Mouse (Mus musculus) liver, postnatal 0 days (tissue): ENCODE results near the gene Ttll11.

Experiments used
- CTCF ChIP-seq: sonication (generic); IDR thresholded peaks from 2 replicates; pipeline ENCODE4 v1.5.1; 2016; ENCODE audit warnings: antibody characterized with exemption, low read depth
- EP300 ChIP-seq: IDR thresholded peaks from 2 replicates; pipeline ENCODE4 v1.6.1; 2016; ENCODE audit warnings: antibody characterized with exemption, low read depth, mild to moderate bottlenecking

DNA sequence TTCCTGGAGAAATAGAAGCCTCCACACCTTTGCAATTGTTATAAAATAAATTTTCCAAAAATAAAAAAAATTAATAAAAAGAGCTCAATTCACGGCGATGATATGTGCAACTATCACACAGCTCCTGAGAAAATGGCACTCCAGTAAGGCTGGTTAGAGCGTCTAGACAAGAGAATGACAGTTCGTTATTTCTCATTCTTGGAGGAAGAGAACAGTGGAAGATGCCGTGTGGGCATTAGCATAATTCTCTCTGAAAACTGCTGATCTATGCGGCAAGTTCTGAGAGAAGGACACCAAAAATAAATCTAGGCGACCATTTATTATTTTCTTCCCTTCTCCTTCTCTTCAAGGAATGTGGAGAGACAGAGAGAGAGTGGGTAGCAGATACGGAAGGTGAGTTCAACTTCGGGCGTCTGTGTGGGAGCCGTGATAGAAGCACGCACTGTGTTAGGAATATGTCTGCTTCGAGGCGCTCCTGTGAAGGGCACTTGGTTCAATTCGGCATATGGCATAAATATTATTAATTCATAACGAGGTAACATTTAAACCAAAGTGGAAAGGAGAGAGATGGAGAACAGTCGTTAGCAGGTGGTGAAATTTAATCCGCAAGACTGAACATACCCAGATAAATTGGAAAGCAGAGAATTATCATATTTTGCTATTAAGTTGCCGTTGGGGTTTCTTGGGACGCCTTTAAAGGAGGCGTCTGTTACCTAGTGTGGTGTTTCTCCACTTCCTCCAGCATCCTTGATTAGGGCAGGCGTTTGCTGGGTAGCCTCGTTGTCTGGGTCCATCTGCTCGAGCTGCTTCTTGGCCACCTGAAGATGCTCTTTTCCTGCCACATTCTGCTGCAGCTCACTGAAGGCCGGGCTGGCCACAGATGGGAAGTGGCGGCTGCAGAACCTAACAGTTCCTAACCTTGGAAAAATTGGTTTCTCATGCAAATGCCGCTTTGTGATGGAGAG, 190.1 kb downstream of the Ttll11 start:
- TF ChIP-seq CTCF (no peak), EP300 (no peak)
